Mouse (Mus musculus): Measurements from ENCODE around the gene Bad. TPM values are rescaled to one million over a fixed set of nuclear protein-coding genes. Genes with fewer than 3 reads are reported as not detected.

The Bad gene
- polyA plus RNA-seq, 1 experiment from 2014 or later: 70.1 TPM

DNA sequence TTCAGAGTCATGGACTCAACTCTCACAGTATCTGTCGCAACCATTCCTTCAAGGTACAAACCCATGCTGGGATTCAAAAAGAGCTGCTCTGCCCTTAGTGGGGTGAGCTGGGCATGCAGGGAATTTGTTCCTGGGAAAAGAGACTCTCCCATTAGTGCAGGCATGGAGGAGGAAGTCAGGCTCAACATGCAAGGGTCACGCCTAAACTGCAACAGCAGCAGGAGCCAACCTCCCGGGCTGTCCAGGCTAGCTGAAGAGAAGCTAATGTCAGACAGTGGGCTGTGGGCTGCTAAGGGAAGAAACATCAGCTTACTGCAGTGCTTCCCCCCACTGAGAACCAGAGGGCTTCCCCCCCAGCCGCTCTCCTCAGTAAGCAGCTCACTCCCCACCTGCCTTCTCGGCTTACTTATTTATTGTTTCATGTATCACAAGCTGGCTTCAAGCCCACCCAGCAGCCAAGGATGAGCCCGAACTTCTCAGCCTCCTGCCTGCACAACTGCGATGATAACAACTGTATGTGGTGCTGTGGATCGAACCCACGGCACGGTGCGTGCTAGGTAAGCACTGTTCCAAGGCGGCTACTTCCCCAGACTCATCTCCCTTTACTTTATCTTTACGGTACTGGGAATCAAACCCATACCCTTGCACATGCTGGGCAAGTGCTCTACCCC, 30.7 kb downstream of the Bad start:
- 72% methylated on average over 13 of the region's 13 CpGs for WGBS
- peaks cover 7% of the 10 kb centered on the region; the same call in 1 of the 2 replicates for H3K36me3 ChIP-seq (ENCODE audit: control insufficient read depth, insufficient read depth)
- TF ChIP-seq CTCF (IDR thresholded peaks at IDR 0.05; ENCODE audit: low read depth): no peak
- no peak overlapping the region for H3K4me3 ChIP-seq (ENCODE audit: low read depth, low read length)
- H3K9ac ChIP-seq (ENCODE audit: low read depth, low read length): no peak overlapping the region
- H3K9me3 ChIP-seq (ENCODE audit: control insufficient read depth): no peaks in the 10 kb centered on the region
- H3K27ac ChIP-seq (ENCODE audit: low read depth, low read length): peak overlapping the region; percentile 21; the same call in 1 of the 2 replicates
- no peak for ATAC-seq
- no peaks in the 10 kb centered on the region for H3K27me3 ChIP-seq (replicated peaks; ENCODE audit: control insufficient read depth, insufficient read depth, low read length)
- H3K4me2 ChIP-seq (replicated peaks; ENCODE audit: low read depth): no peak overlapping the region
- H3K4me1 ChIP-seq (replicated peaks; ENCODE audit: control insufficient read depth, insufficient read depth, low read length): peaks cover 14% of the 10 kb centered on the region

DNA sequence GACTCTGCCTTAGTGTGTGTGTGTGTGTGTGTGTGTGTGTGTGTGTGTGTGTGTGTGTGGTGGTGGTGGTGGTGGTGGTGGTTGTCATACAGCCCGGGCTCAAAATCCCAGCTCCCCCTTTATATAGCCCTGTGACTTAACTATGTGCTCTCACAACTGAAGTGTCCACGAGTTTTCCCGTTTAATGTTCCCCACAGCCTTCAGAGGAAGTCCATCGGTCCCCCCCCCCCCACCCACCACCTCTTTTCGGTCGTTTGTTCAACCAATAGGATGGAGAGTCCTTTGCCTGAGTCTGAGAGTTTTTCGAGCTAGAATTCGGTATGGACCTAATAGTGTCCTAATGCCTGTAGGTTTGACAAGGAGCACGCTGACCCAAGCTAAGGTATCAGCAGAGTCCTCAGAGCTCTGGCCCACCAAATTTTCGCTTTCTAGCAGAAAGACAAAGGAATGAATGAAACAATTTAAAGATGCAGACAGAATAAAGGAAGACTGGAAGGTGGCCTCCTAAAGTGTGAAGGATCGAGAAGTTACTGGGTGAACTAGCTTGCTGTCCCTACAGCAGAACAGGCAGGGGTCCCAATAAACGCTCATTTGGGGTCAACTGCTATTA, 32.0 kb downstream of the Bad start:
- no peak for ATAC-seq
- peaks cover 8% of the 10 kb centered on the region; the same call in 1 of the 2 replicates for H3K36me3 ChIP-seq (ENCODE audit: control insufficient read depth, insufficient read depth)
- WGBS: 38% methylated on average over 12 of the region's 12 CpGs
- no peak overlapping the region for H3K9ac ChIP-seq (ENCODE audit: low read depth, low read length)
- H3K27me3 ChIP-seq (replicated peaks; ENCODE audit: control insufficient read depth, insufficient read depth, low read length): no peaks in the 10 kb centered on the region
- no peak overlapping the region for H3K27ac ChIP-seq (ENCODE audit: low read depth, low read length)
- H3K4me2 ChIP-seq (replicated peaks; ENCODE audit: low read depth): peak overlapping the region; percentile 88
- no peak for TF ChIP-seq CTCF (IDR thresholded peaks at IDR 0.05; ENCODE audit: low read depth)
- H3K4me3 ChIP-seq (ENCODE audit: low read depth, low read length): peak overlapping the region; percentile 59
- H3K4me1 ChIP-seq (replicated peaks; ENCODE audit: control insufficient read depth, insufficient read depth, low read length): peaks cover 14% of the 10 kb centered on the region
- no peaks in the 10 kb centered on the region for H3K9me3 ChIP-seq (ENCODE audit: control insufficient read depth)

- Histone ChIP-seq H3K4me3 (ENCODE audit: low read depth, low read length) (peak within 1 kb of the TSS; percentile 59), H3K4me2 (replicated peaks; ENCODE audit: low read depth) (peak within 1 kb of the TSS; percentile 88), H3K36me3 (ENCODE audit: control insufficient read depth, insufficient read depth) (peaks cover 8% of the 10 kb centered on the region; the same call in 1 of the 2 replicates), H3K9me3 (ENCODE audit: control insufficient read depth) (no peaks in the 10 kb centered on the region), H3K27ac (ENCODE audit: low read depth, low read length) (peak within 1 kb of the TSS; percentile 88), H3K9ac (ENCODE audit: low read depth, low read length) (peak within 1 kb of the TSS; percentile 69), H3K27me3 (replicated peaks; ENCODE audit: control insufficient read depth, insufficient read depth, low read length) (no peaks in the 10 kb centered on the region), H3K4me1 (replicated peaks; ENCODE audit: control insufficient read depth, insufficient read depth, low read length) (peaks cover 14% of the 10 kb centered on the region)
- ATAC-seq: peak; percentile 44
- WGBS: under 1% methylated on average over 65 of the region's 84 CpGs
- TF ChIP-seq CTCF (IDR thresholded peaks at IDR 0.05; ENCODE audit: low read depth): no peak
Observed at GRCm38 (mm10) chr19:6974211-6975205, 32.8 kb downstream of the Bad start, which contains the start of gene Ppp1r14b. Ppp1r14b (plus strand) TSS chr19:6974968.

- H3K4me3 ChIP-seq (ENCODE audit: low read depth, low read length): peak within 1 kb of the TSS; percentile 59
- ATAC-seq: no peak
- under 1% methylated on average over 16 of the region's 16 CpGs for WGBS
Observed at GRCm38 (mm10) chr19:6975537-6976521, 34.2 kb downstream of the Bad start, which contains the start of gene Plcb3. Plcb3 (minus strand) TSS chr19:6976470.

More at GRCm38 (mm10) chr19:6975537-6976521, 34.2 kb downstream of the Bad start, which contains the start of gene Plcb3:
- Histone ChIP-seq H3K9ac (ENCODE audit: low read depth, low read length) (peak within 1 kb of the TSS; percentile 53), H3K27me3 (replicated peaks; ENCODE audit: control insufficient read depth, insufficient read depth, low read length) (no peaks in the 10 kb centered on the region), H3K9me3 (ENCODE audit: control insufficient read depth) (no peaks in the 10 kb centered on the region), H3K4me1 (replicated peaks; ENCODE audit: control insufficient read depth, insufficient read depth, low read length) (peaks cover 7% of the 10 kb centered on the region; the same call in 1 of the 2 replicates), H3K4me2 (replicated peaks; ENCODE audit: low read depth) (peak within 1 kb of the TSS; percentile 88), H3K36me3 (ENCODE audit: control insufficient read depth, insufficient read depth) (peaks cover 8% of the 10 kb centered on the region; the same call in 1 of the 2 replicates), H3K27ac (ENCODE audit: low read depth, low read length) (peak within 1 kb of the TSS; percentile 88)
- peak; percentile 63 for TF ChIP-seq CTCF (IDR thresholded peaks at IDR 0.05; ENCODE audit: low read depth)

Measured in intestine, postnatal 0 days (tissue).